8 mouse cellular contexts compared by ENCODE assay signal in genomic region chr16:37869470-37870231, GRCm38 (mm10). TPM values are rescaled to one million over a fixed set of nuclear protein-coding genes. Genes with fewer than 3 reads are reported as not detected.
DNase-seq lines count a peak whose midpoint lies in the region; ATAC-seq and TF ChIP-seq lines count a peak whose summit lies in the region.

No protein-coding gene starts in this region.

- peak overlapping the region; percentile 100 for H3K27ac ChIP-seq in gastrocnemius, adult 2 months
- H3K27ac ChIP-seq in heart, embryonic 10.5 days, result peak overlapping the region; percentile 99
- peak overlapping the region; percentile 90 for H3K27ac ChIP-seq in liver, embryonic 12.5 days
- peak overlapping the region; percentile 97; the same call in 1 of the 2 replicates for H3K27ac ChIP-seq in stomach, embryonic 14.5 days (ENCODE audit: low read length)

- peak overlapping the region; percentile 89 for H3K9ac ChIP-seq in liver, embryonic 12.5 days
- H3K9ac ChIP-seq in stomach, embryonic 14.5 days (replicated peaks; ENCODE audit: low read depth, low read length), result peak overlapping the region; percentile 99

- no peaks in the 10 kb centered on the region for H3K9me3 ChIP-seq in G1E (replicated peaks)
- no peaks in the 10 kb centered on the region for H3K9me3 ChIP-seq in heart, embryonic 10.5 days
- H3K9me3 ChIP-seq in liver, embryonic 12.5 days (replicated peaks), result no peaks in the 10 kb centered on the region
- no peaks in the 10 kb centered on the region for H3K9me3 ChIP-seq in stomach, embryonic 14.5 days (ENCODE audit: control insufficient read depth, low read depth, low read length)

- no peak for ATAC-seq in G1E (ENCODE audit: extremely low read depth, insufficient number of reproducible peaks, low FRiP score, poor library complexity, severe bottlenecking)
- ATAC-seq in liver, embryonic 12.5 days, result no peak
- ATAC-seq in stomach, embryonic 14.5 days (ENCODE audit: insufficient number of reproducible peaks, insufficient read depth, low FRiP score, low read depth), result no peak

- no peak for DNase-seq in gastrocnemius, adult 2 months
- DNase-seq in gastrocnemius, postnatal 36 days, result no peak
- peak; percentile 11 for DNase-seq in G1E (ENCODE audit: low spot score)
- DNase-seq in heart, embryonic 10.5 days (ENCODE audit: low spot score), result no peak
- DNase-seq in spleen, adult 18-20 months, result no peak
- DNase-seq in left cerebral cortex, adult 8-10 months (ENCODE audit: low spot score in 2 of 2), result no peak

- peak overlapping the region; percentile 93 for H3K4me3 ChIP-seq in gastrocnemius, adult 2 months
- peak overlapping the region; percentile 97 for H3K4me3 ChIP-seq in G1E (ENCODE audit: low read depth, low read length)
- peak overlapping the region; percentile 98 for H3K4me3 ChIP-seq in heart, embryonic 10.5 days
- peak overlapping the region; percentile 94 for H3K4me3 ChIP-seq in liver, embryonic 12.5 days
- H3K4me3 ChIP-seq in stomach, embryonic 14.5 days (ENCODE audit: low read depth, low read length), result peak overlapping the region; percentile 99

- intact Hi-C loops in gastrocnemius, adult 2 months (cut with DNase I), result loop anchor here (5.0 kb wide), 3 partner anchors 52 to 328 kb away; partner anchors contain the start of gene Gsk3b
- intact Hi-C loops in gastrocnemius, postnatal 36 days (cut with DNase I), result loop anchor here (5.0 kb wide), 1 partner anchor 62 kb away; no protein-coding TSS in a partner anchor

- WGBS in heart, embryonic 10.5 days, result 26% methylated on average over 4 of the region's 4 CpGs
- 21% methylated on average over 4 of the region's 4 CpGs for WGBS in liver, embryonic 12.5 days (ENCODE audit: insufficient replicate concordance)
- 15% methylated on average over 4 of the region's 4 CpGs for WGBS in stomach, embryonic 14.5 days

- no peaks in the 10 kb centered on the region for H3K27me3 ChIP-seq in G1E (ENCODE audit: insufficient read depth, low read length)
- no peaks in the 10 kb centered on the region for H3K27me3 ChIP-seq in heart, embryonic 10.5 days (ENCODE audit: insufficient read depth, poor library complexity, severe bottlenecking)
- no peaks in the 10 kb centered on the region for H3K27me3 ChIP-seq in liver, embryonic 12.5 days (replicated peaks)
- H3K27me3 ChIP-seq in stomach, embryonic 14.5 days (ENCODE audit: control insufficient read depth, insufficient read depth, low read length), result no peaks in the 10 kb centered on the region

- peak overlapping the region; percentile 90 for H3K4me2 ChIP-seq in liver, embryonic 12.5 days
- peak overlapping the region; percentile 67 for H3K4me2 ChIP-seq in stomach, embryonic 14.5 days (replicated peaks; ENCODE audit: low read depth, low read length)

- H3K36me3 ChIP-seq in G1E (replicated peaks), result peaks cover 27% of the 10 kb centered on the region
- peaks cover 14% of the 10 kb centered on the region; the same call in 1 of the 2 replicates for H3K36me3 ChIP-seq in heart, embryonic 10.5 days
- H3K36me3 ChIP-seq in liver, embryonic 12.5 days, result 0 out of 2 replicates have a peak, but pooled peaks cover 10% of the 10 kb centered on the region
- no peaks in the 10 kb centered on the region for H3K36me3 ChIP-seq in stomach, embryonic 14.5 days (ENCODE audit: control insufficient read depth, insufficient read depth, low read length)

- H3K4me1 ChIP-seq in G1E (ENCODE audit: insufficient read depth, low read depth, low read length), result peaks cover 29% of the 10 kb centered on the region
- H3K4me1 ChIP-seq in heart, embryonic 10.5 days, result peaks cover 19% of the 10 kb centered on the region
- peaks cover 32% of the 10 kb centered on the region for H3K4me1 ChIP-seq in liver, embryonic 12.5 days
- peaks cover 16% of the 10 kb centered on the region; the same call in 1 of the 2 replicates for H3K4me1 ChIP-seq in stomach, embryonic 14.5 days (ENCODE audit: control insufficient read depth, insufficient read depth, low read length)

- TF ChIP-seq CTCF in gastrocnemius, adult 2 months (IDR thresholded peaks at IDR 0.05), result no peak
- no peak for TF ChIP-seq CTCF in G1E (IDR thresholded peaks at IDR 0.05; ENCODE audit: low read depth, low read length)

RNA-seq across cellular contexts. Expression of gene Lrrc58, which starts 1.5 kb away (rescaled TPM):
- total RNA-seq in gastrocnemius, adult 2 months (2021), result 10 to 100 TPM; 52.3 to 61.3 TPM
- total RNA-seq in gastrocnemius, postnatal 36 days (2021), result 10 to 100 TPM; 42.5 to 46.2 TPM
- total RNA-seq in G1E (2014; fragmentation: Nextera tagmentation) (86.3 and 90.6 TPM in 2 replicates), G1E (2017) (37.9 and 46.5 TPM in 2 replicates)
- polyA plus RNA-seq in G1E (2012), result 4.3 and 5.4 TPM in 2 replicates
- polyA plus RNA-seq in heart, embryonic 10.5 days (2016; fragmentation: Nextera tagmentation; extraction: Ambion mirVana), result 42.8 and 48.3 TPM in 2 replicates
- 22.0 and 22.2 TPM in 2 replicates for polyA plus RNA-seq in liver, embryonic 12.5 days (2016; fragmentation: Nextera tagmentation; extraction: Ambion mirVana)
- polyA plus RNA-seq in stomach, embryonic 14.5 days (2014; fragmentation: Nextera tagmentation; extraction: Ambion mirVana), result 61.2 and 64.2 TPM in 2 replicates
- 10 to 100 TPM; 90.5 to 97.5 (median 93.5) TPM for total RNA-seq in left cerebral cortex, adult 8-10 months (2022)

RNA-seq across cellular contexts. Expression of gene Gm36028, which starts 8.7 kb away (rescaled TPM):
- not detected for total RNA-seq in gastrocnemius, adult 2 months (2021)
- not detected for total RNA-seq in gastrocnemius, postnatal 36 days (2021)
- not detected in 2 replicates for total RNA-seq in G1E (2014; fragmentation: Nextera tagmentation)
- total RNA-seq in G1E (2017), result 0.12 and 0.16 TPM in 2 replicates
- not detected in 2 replicates for polyA plus RNA-seq in G1E (2012)
- 0.88 and 1.0 TPM in 2 replicates for polyA plus RNA-seq in heart, embryonic 10.5 days (2016; fragmentation: Nextera tagmentation; extraction: Ambion mirVana)
- polyA plus RNA-seq in liver, embryonic 12.5 days (2016; fragmentation: Nextera tagmentation; extraction: Ambion mirVana), result not detected in 2 replicates
- not detected in 2 replicates for polyA plus RNA-seq in stomach, embryonic 14.5 days (2014; fragmentation: Nextera tagmentation; extraction: Ambion mirVana)
- under 1 TPM in 1 of 4 experiments, not detected in 3; 0.30 TPM for total RNA-seq in left cerebral cortex, adult 8-10 months (2022)

RNA-seq across cellular contexts. Expression of gene Gpr156, which starts 46.6 kb away (rescaled TPM):
- total RNA-seq in gastrocnemius, adult 2 months (2021), result not detected
- under 1 TPM in 1 of 2 experiments, not detected in 1; 0.10 TPM for total RNA-seq in gastrocnemius, postnatal 36 days (2021)
- not detected in 2 replicates for total RNA-seq in G1E (2014; fragmentation: Nextera tagmentation)
- total RNA-seq in G1E (2017), result 0.05 and 0.06 TPM in 2 replicates
- not detected in 2 replicates for polyA plus RNA-seq in G1E (2012)
- polyA plus RNA-seq in heart, embryonic 10.5 days (2016; fragmentation: Nextera tagmentation; extraction: Ambion mirVana), result 0.40 and 0.67 TPM in 2 replicates
- polyA plus RNA-seq in liver, embryonic 12.5 days (2016; fragmentation: Nextera tagmentation; extraction: Ambion mirVana), result 0.07 TPM in 1 of 2 replicates, not detected in the other
- polyA plus RNA-seq in stomach, embryonic 14.5 days (2014; fragmentation: Nextera tagmentation; extraction: Ambion mirVana), result 0.21 and 0.39 TPM in 2 replicates
- total RNA-seq in left cerebral cortex, adult 8-10 months (2022), result under 1 TPM; 0.57 to 0.77 (median 0.58) TPM
